Comparison of ENCODE assay signal across 28 mouse cellular contexts in the genomic region with DNA sequence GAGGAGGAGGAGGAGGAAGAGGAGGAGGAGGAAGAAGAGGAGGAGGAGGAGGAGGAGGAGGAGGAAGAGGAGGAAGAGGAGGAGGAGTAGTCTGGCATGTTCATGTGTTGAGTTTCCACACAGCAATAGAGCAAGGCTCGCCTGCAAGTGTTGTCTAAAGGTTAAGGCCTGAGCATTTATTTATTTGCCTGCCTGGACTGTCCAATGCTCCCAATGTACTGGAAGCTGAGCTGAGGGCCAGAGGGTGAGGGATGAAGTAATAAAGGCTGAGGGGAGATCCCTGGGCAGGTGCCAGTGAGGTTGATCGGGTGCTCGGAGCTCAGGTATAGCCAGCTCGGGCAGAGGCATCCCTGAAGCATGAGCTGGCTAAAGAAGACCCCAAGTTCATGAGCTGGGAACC. TPM values are rescaled to one million over a fixed set of nuclear protein-coding genes. Genes with fewer than 3 reads are reported as not detected.
A peak's percentile ranks its signal among the peaks of the same experiment; 100 is the strongest.
DNase-seq lines count a peak whose midpoint lies in the region; ATAC-seq and TF ChIP-seq lines count a peak whose summit lies in the region.
"Had no signal": no experiment of that assay in that cellular context is flagged by ENCODE, and none has a peak within 500 bp of the region (broad histone marks: within the 10 kb centered on the region; RNA-seq: fewer than 3 reads in every experiment).

No protein-coding gene starts in this region.

- no peak for TF ChIP-seq CTCF in liver, adult 2 months (IDR thresholded peaks at IDR 0.05; ENCODE audit: low read depth, low read length)
- TF ChIP-seq CTCF in liver, postnatal 0 days (IDR thresholded peaks at IDR 0.05; ENCODE audit: low read depth), result no peak
- no peak for TF ChIP-seq CTCF in stomach, postnatal 0 days (IDR thresholded peaks at IDR 0.05; ENCODE audit: low read depth)

- WGBS in liver, adult 2 months, result 23% methylated on average over 4 of the region's 4 CpGs
- WGBS in liver, embryonic 11.5 days, result 82% methylated on average over 4 of the region's 4 CpGs
- 69% methylated on average over 4 of the region's 4 CpGs for WGBS in liver, postnatal 0 days (ENCODE audit: insufficient replicate concordance)
- 82% methylated on average over 4 of the region's 4 CpGs for WGBS in stomach, postnatal 0 days
- WGBS in forebrain, embryonic 15.5 days, result 83% methylated on average over 4 of the region's 4 CpGs

- H3K9me3 ChIP-seq in liver, embryonic 11.5 days (ENCODE audit: control insufficient read depth, low read length), result no peaks in the 10 kb centered on the region
- no peaks in the 10 kb centered on the region for H3K9me3 ChIP-seq in liver, postnatal 0 days (ENCODE audit: low read length)
- H3K9me3 ChIP-seq in stomach, postnatal 0 days (ENCODE audit: control insufficient read depth, low read length), result no peaks in the 10 kb centered on the region
- H3K9me3 ChIP-seq in forebrain, embryonic 15.5 days, result no peaks in the 10 kb centered on the region
- H3K9me3 ChIP-seq: G1E had no signal

- no peaks in the 10 kb centered on the region for H3K79me2 ChIP-seq in liver, adult 2 months (ENCODE audit: control insufficient read depth, insufficient read depth, low read length)

- no peak overlapping the region for H3K4me3 ChIP-seq in liver, adult 2 months (ENCODE audit: insufficient read depth, low read depth, low read length)
- H3K4me3 ChIP-seq in liver, embryonic 11.5 days (ENCODE audit: low read depth, low read length), result no peak overlapping the region
- H3K4me3 ChIP-seq in liver, postnatal 0 days (ENCODE audit: low read depth, low read length), result no peak overlapping the region
- no peak overlapping the region for H3K4me3 ChIP-seq in stomach, postnatal 0 days (ENCODE audit: low read depth, low read length)
- H3K4me3 ChIP-seq in forebrain, embryonic 15.5 days, result no peak overlapping the region

- TF ChIP-seq EP300 in liver, postnatal 0 days (IDR thresholded peaks at IDR 0.05; ENCODE audit: low read depth), result no peak
- no peak for TF ChIP-seq EP300 in stomach, postnatal 0 days (optimal IDR thresholded peaks at IDR 0.05)

- no peak overlapping the region for H3K9ac ChIP-seq in liver, adult 2 months (ENCODE audit: low read depth, low read length)
- no peak overlapping the region for H3K9ac ChIP-seq in liver, embryonic 11.5 days (ENCODE audit: low read depth, low read length)
- no peak overlapping the region for H3K9ac ChIP-seq in liver, postnatal 0 days (replicated peaks)
- H3K9ac ChIP-seq in stomach, postnatal 0 days (ENCODE audit: low read length), result no peak overlapping the region
- no peak overlapping the region for H3K9ac ChIP-seq in forebrain, embryonic 15.5 days (replicated peaks)

- ATAC-seq in liver, embryonic 11.5 days (replicated peaks; ENCODE audit: low FRiP score), result no peak
- peak; percentile 53 for ATAC-seq in liver, postnatal 0 days
- 0 out of 2 replicates have a peak, but pooled peaks have one; percentile 8 for ATAC-seq in stomach, postnatal 0 days (ENCODE audit: low FRiP score, low TSS enrichment)
- no peak for ATAC-seq in forebrain, embryonic 15.5 days (replicated peaks)
- ATAC-seq: activated CD4-positive, CD25-positive, alpha-beta regulatory T cell, adult 4 months; CD4-positive, CD25-positive, alpha-beta regulatory T cell, adult 4 months; Patski had no signal

- H3K4me2 ChIP-seq in liver, embryonic 11.5 days, result no peak overlapping the region
- no peak overlapping the region for H3K4me2 ChIP-seq in liver, postnatal 0 days (ENCODE audit: low read depth, low read length)
- H3K4me2 ChIP-seq in stomach, postnatal 0 days (replicated peaks; ENCODE audit: low read depth), result no peak overlapping the region
- H3K4me2 ChIP-seq in forebrain, embryonic 15.5 days (replicated peaks), result no peak overlapping the region

- H3K4me1 ChIP-seq in liver, adult 2 months (ENCODE audit: control insufficient read depth, insufficient read depth, low read length), result peaks cover 15% of the 10 kb centered on the region
- H3K4me1 ChIP-seq in liver, embryonic 11.5 days (replicated peaks; ENCODE audit: control insufficient read depth, insufficient read depth, low read length), result peaks cover 7% of the 10 kb centered on the region
- H3K4me1 ChIP-seq in liver, postnatal 0 days (ENCODE audit: insufficient read depth), result peaks cover 14% of the 10 kb centered on the region; the same call in 1 of the 2 replicates
- H3K4me1 ChIP-seq in stomach, postnatal 0 days (replicated peaks; ENCODE audit: control insufficient read depth, insufficient read depth), result 0 out of 2 replicates have a peak, but pooled peaks cover 4% of the 10 kb centered on the region
- peaks cover 9% of the 10 kb centered on the region; the same call in 1 of the 2 replicates for H3K4me1 ChIP-seq in forebrain, embryonic 15.5 days

- H3K27ac ChIP-seq in liver, adult 2 months (replicated peaks; ENCODE audit: insufficient read depth, low read depth, low read length), result peak overlapping the region; percentile 55
- H3K27ac ChIP-seq in liver, embryonic 11.5 days (ENCODE audit: low read depth, low read length), result no peak overlapping the region
- H3K27ac ChIP-seq in liver, postnatal 0 days (ENCODE audit: low read depth), result no peak overlapping the region
- no peak overlapping the region for H3K27ac ChIP-seq in stomach, postnatal 0 days (replicated peaks)
- H3K27ac ChIP-seq in forebrain, embryonic 15.5 days (replicated peaks), result no peak overlapping the region

- H3K27me3 ChIP-seq in liver, adult 2 months (ENCODE audit: control insufficient read depth, insufficient read depth, low read length), result no peaks in the 10 kb centered on the region
- H3K27me3 ChIP-seq in liver, embryonic 11.5 days (replicated peaks; ENCODE audit: control insufficient read depth, insufficient read depth, low read length), result no peaks in the 10 kb centered on the region
- H3K27me3 ChIP-seq in liver, postnatal 0 days (ENCODE audit: insufficient read depth, low read length), result no peaks in the 10 kb centered on the region
- H3K27me3 ChIP-seq in stomach, postnatal 0 days (ENCODE audit: control insufficient read depth, insufficient read depth, low read length), result no peaks in the 10 kb centered on the region
- H3K27me3 ChIP-seq in forebrain, embryonic 15.5 days, result no peaks in the 10 kb centered on the region
- H3K27me3 ChIP-seq: CH12.LX, Patski had no signal

- H3K36me3 ChIP-seq in liver, adult 2 months (ENCODE audit: control insufficient read depth, insufficient read depth, low read length), result no peaks in the 10 kb centered on the region
- H3K36me3 ChIP-seq in liver, embryonic 11.5 days (ENCODE audit: control insufficient read depth, insufficient read depth, low read length), result no peaks in the 10 kb centered on the region
- H3K36me3 ChIP-seq in liver, postnatal 0 days (replicated peaks; ENCODE audit: insufficient read depth, low read length), result no peaks in the 10 kb centered on the region
- H3K36me3 ChIP-seq in stomach, postnatal 0 days (ENCODE audit: control insufficient read depth, insufficient read depth, low read length), result no peaks in the 10 kb centered on the region
- no peaks in the 10 kb centered on the region for H3K36me3 ChIP-seq in forebrain, embryonic 15.5 days
- H3K36me3 ChIP-seq: G1E had no signal

- no peak for TF ChIP-seq POLR2A in liver, adult 2 months (IDR thresholded peaks at IDR 0.05; ENCODE audit: extremely low read depth, insufficient read depth, low read length)

- DNase-seq in liver, adult 2 months (ENCODE audit: extremely low read depth, low read depth, low spot score), result peak; percentile 85
- no peak for DNase-seq in liver, embryonic 11.5 days (ENCODE audit: low spot score)
- DNase-seq in liver, postnatal 0 days, result no peak
- no peak for DNase-seq in liver
- DNase-seq in ZHBTc4 (ENCODE audit: low read depth, low spot score), result peak; percentile 18
- no peak for DNase-seq in stomach, postnatal 0 days (ENCODE audit: low spot score)
- DNase-seq in left cerebral cortex, adult 8-10 months (ENCODE audit: low spot score in 2 of 2), result no peak
- DNase-seq: adrenal gland, adult 2 months; adrenal gland, adult 8-10 months; adrenal gland, postnatal 10 days; adrenal gland, postnatal 14 days; adrenal gland, postnatal 25 days; adrenal gland, postnatal 36 days; B cell, adult 2 months; cerebellum, adult 11 months; cerebellum, adult 11-12 months; cerebellum, adult 18-20 months had no signal

RNA-seq across cellular contexts. Expression of gene Gucy2d, which starts 27.1 kb away (rescaled TPM):
- total RNA-seq in liver, adult 2 months (2014; rRNA removed), result not detected in 2 replicates
- not detected in 2 replicates for polyA plus RNA-seq in liver, adult 2 months (2012; rRNA removed)
- polyA plus RNA-seq in liver, embryonic 11.5 days (2014; fragmentation: Nextera tagmentation; extraction: Ambion mirVana), result not detected in 2 replicates
- polyA plus RNA-seq in liver, postnatal 0 days (2015; fragmentation: Nextera tagmentation; extraction: Ambion mirVana), result not detected in 2 replicates
- polyA plus RNA-seq in stomach, postnatal 0 days (2015; fragmentation: Nextera tagmentation; extraction: Ambion mirVana), result 0.02 TPM in 1 of 2 replicates, not detected in the other
- not detected in 2 replicates for polyA plus RNA-seq in forebrain, embryonic 15.5 days (2015; fragmentation: Nextera tagmentation; extraction: Ambion mirVana)
- under 1 TPM in 2 of 4 experiments, not detected in 2; 0.38 to 0.39 TPM for total RNA-seq in left cerebral cortex, adult 8-10 months (2022)
- total RNA-seq: adrenal gland, adult 18-20 months; adrenal gland, adult 2 months; adrenal gland, adult 8-10 months; adrenal gland, postnatal 14 days; adrenal gland, postnatal 25 days; adrenal gland, postnatal 36 days; adrenal gland, postnatal 4 days; CH12.LX; ES-E14; MEL had no signal
- polyA plus RNA-seq: activated CD4-positive, CD25-positive, alpha-beta regulatory T cell, adult 4 months; adrenal gland, adult 2 months; C2C12; CD4-positive, CD25-positive, alpha-beta regulatory T cell, adult 4 months; G1E; Patski had no signal

RNA-seq across cellular contexts. Expression of gene Tsku, which starts 52.0 kb away (rescaled TPM):
- total RNA-seq in liver, adult 2 months (2014; rRNA removed), result 10.1 and 15.4 TPM in 2 replicates
- 57.1 and 103 TPM in 2 replicates for polyA plus RNA-seq in liver, adult 2 months (2012; rRNA removed)
- 4.3 and 4.8 TPM in 2 replicates for polyA plus RNA-seq in liver, embryonic 11.5 days (2014; fragmentation: Nextera tagmentation; extraction: Ambion mirVana)
- 8.3 and 18.9 TPM in 2 replicates for polyA plus RNA-seq in liver, postnatal 0 days (2015; fragmentation: Nextera tagmentation; extraction: Ambion mirVana)
- polyA plus RNA-seq in stomach, postnatal 0 days (2015; fragmentation: Nextera tagmentation; extraction: Ambion mirVana), result 29.9 and 34.0 TPM in 2 replicates
- 7.9 and 8.6 TPM in 2 replicates for polyA plus RNA-seq in forebrain, embryonic 15.5 days (2015; fragmentation: Nextera tagmentation; extraction: Ambion mirVana)
- total RNA-seq in left cerebral cortex, adult 8-10 months (2022), result 1 to 10 TPM; 2.4 to 4.2 (median 2.9) TPM
- total RNA-seq: G1E had no signal
- polyA plus RNA-seq: activated CD4-positive, CD25-positive, alpha-beta regulatory T cell, adult 4 months; CD4-positive, CD25-positive, alpha-beta regulatory T cell, adult 4 months; G1E had no signal

Comparison
In these comparisons a context has a peak if more than half of its experiments do, and no peak if none do; other contexts are left out.
1. DNase-seq: peak in liver, adult 2 months (single experiment) and ZHBTc4 (single experiment); none in liver, embryonic 11.5 days (single experiment), liver, postnatal 0 days (single experiment), liver (single experiment), stomach, postnatal 0 days (single experiment) and left cerebral cortex, adult 8-10 months (0 of 2).
2. ATAC-seq: peak in liver, postnatal 0 days (single experiment) and stomach, postnatal 0 days (single experiment); none in liver, embryonic 11.5 days (single experiment) and forebrain, embryonic 15.5 days (single experiment).